Mouse (Mus musculus) stomach, postnatal 0 days (tissue): ENCODE results near the gene Arxes1.

Source experiments
- CTCF ChIP-seq: IDR thresholded peaks from 2 replicates; pipeline ENCODE4 v1.5.1; 2016; ENCODE audit warnings: antibody characterized with exemption, low read depth, mild to moderate bottlenecking, moderate library complexity
- EP300 ChIP-seq: optimal IDR thresholded peaks from 2 replicates; pipeline ENCODE3; 2016; ENCODE audit warnings: antibody characterized with exemption

GRCm38 (mm10) chrX:136051219-136051618 is 18.1 kb downstream of the Arxes1 start:
- TF ChIP-seq EP300 (no peak), CTCF (no peak)
